Mouse (Mus musculus): ENCODE data around the gene Ptpru.

DNA sequence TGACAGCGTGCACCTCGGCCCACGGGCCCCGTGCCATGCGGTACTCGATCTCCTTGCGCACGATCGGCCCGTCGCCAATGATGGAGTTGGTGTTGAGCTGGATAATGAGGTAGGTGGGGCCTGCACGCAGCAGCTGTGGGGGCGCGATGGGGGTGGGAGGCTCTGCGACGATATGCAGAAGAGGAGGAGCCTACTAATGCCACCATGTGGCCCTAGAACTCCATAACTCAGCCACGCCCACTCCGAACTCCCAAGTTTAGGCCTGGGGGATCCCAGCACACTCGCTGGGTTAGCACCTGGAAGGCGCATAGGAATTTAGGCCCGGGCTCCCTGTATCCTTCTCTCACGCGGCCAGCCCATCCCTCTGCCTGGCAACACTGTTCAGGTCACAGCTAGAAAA, 19.2 kb downstream of the Ptpru start:
- no peak for TF ChIP-seq CTCF (IDR thresholded peaks at IDR 0.05; ENCODE audit: low read depth)
- no peak for TF ChIP-seq EP300 (IDR thresholded peaks at IDR 0.05; ENCODE audit: low read depth)
